Mouse (Mus musculus) heart, adult 18-20 months (tissue): ENCODE measurements at regions not wholly inside any gene's neighbourhood (a gene's known extent, or its start where the extent isn't known, plus 50 kb on each side); places are given as distances from the start of the nearest gene placed in this dataset.
"Not testable (repeated sequence)": the region's sequence is repeated elsewhere in the genome, so short reads cannot be mapped to it uniquely, and the experiment has no call there.

Experiments used
- DNase-seq, 2 experiments: peaks; one replicate each; pipeline ENCODE4 v3.0.0; 2021 to 2022; ENCODE audit warnings: mixed read lengths in 1 of 2

DNA sequence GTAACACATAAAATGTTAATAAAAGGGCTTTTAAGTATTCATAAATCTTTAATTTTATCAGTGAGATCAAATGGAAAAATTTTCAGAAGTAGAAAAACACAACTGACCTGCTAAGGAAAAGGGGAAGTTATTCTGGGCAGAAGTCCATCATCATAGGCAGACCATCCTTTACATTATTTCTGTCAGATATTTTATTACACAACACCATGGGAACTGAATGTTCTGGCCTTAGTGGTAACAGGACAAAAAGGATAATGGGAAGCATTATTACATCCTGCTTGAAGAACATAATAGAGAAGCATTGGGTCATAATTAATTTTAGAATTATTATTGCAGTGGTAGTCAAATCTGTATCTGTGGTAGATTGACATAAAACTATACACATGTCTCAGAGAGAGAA lies 603.5 kb upstream of the Gje1 start:
- no peak for DNase-seq

DNA sequence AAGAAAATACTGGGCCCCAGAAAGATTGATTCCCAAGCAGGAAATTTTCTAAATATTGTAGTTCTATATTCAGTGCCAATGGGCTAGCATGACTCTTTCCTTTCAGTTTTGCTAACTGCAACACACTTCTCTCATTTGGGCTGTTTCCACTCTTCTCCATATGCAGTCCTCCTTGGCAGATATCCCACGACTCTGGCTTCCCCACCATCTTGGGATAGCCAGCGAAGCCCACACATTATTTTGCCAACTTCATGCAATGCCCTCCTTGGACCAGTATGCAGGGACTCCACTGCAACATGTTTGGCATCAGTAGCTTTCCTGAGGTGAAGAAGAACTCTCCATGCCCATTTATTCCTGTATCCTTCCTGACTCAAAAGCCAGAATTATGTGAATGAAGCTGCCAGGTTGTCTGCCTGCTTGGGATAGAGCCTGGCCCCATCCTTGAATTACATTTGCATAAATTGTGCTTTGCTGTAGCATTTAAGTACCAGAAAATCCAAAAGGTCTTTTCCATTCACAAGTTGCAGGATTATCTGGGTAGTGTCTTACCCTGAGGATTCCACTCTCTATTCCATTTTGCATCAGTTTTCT lies 599.1 kb upstream of the Gje1 start:
- DNase-seq, result no peak

DNA sequence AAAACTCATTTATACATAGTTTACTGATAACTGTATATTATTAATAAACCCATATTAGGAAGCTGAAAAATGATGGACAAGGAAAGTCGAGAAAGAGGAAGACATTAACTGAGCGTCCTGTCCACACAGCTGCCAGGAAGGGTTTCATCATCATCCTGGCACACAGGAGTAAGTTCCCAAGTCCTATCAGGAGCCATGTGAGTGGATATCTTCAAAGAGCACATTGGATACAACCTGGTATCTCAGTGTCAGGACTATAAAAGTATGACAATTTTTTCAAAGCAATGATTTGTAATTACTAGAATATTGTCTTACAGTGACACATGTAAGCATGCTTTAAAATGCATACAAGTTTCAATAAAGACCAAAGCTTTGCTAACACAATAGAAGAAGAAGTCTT lies 592.6 kb upstream of the Gje1 start:
- no peak for DNase-seq

DNA sequence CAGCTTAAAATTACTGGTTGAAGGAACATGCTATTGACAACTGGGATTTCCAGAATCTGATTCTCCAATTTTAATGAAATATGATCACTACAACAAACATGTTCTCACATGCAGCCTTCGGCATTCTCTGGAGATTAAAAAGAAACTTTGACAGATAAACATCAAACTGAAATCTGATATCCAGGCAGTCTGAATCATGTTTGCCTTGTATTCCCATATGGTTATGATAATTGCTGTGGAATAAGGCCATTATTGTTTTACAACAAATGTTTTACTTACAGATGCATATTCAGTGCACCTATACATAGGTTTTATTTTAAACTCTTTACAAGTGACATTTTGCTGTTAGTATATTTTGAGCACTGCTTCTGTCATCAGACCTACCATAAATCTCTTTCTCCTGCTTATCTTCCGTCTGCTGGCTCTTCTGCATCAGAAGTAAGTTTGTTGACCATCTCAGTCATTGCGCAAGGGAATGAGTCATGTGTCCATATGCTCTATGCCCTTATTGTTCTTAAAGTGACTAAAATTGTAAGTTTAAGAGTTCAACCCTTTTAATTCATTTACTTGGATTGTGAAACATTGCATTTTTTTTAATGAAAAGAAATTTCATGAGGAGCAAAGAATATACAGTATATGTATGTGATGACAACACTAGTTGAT lies 587.9 kb upstream of the Gje1 start:
- DNase-seq, result no peak

DNA sequence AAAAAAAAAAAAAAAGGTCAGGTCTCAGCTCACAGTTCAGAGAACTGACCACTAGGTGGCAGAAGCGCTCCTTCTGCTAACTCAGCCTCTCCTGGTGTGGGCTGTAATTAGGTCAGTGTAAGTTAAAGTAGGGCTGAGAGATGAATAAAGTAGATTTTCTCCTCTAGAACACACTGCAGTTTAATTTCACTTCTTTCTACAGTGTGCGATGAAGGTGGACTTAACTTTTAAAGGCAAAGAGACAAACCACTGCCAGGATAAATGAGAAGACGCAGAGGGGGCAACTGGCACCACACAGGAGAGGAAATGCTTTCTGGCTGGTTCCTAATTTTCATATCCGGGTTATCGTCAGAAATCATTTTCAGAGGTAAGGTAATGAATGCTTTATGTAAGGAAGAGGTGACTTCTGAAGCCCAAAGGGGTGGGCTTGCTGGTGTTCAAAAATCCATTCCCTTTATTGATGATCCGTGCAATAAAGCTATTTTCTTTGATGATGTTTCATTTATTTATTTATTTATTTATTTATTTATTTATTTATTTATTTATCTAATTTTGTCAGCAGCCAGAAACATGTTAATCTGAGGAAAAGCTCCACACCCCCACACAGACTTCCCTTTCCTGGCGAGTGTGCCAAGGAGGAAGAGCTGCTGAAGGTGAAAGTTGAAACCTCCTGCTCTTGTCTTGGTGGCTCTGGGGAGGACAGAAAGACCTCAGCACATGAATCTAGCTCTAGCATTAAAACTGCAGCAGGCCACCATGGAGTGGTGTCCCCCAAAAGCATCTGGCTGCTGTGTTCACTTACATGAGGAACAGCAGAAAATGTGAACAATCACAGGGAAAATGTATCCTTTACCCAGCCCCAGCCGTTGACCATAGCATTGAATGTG lies 582.4 kb upstream of the Gje1 start:
- peak; percentile 72 to 86 for DNase-seq

DNA sequence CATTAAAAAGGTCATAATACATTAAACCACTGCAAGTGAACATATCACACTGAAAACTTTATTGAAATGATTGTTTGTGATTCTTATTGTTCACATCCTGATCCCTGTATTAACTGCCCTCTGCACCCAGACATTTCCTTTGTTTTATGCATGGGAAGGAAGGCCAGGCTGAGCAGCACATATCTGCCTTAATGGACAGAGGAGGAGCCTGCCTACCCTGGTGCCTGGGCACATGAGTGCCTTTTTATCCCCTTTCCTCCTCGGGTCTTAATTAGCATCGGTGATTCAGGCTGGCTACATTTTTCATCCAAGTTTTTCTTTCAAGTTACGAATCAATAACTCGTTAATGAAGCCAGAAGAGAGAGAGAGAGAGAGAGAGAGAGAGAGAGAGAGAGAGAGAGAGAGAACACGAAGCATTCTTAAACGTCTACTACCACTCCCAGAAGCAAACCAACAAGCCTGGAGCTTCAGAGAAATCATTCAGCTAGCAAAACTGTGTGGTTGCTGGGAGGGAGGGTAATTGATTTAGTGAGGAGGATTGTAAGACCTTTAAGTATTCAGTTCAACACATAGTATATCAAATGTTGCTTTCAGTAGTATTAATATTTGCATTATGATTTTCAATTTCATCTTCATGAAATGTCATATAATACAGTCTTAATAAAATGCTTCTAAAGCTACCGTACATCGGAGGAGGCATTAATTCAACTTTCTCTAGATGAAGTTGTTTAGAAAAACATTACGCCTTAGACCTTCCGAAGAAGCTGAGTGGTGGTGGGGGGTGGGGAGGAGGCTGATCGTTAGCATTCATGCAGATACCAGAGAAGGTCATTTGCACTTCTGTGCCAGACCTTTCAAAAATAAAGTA lies 581.6 kb upstream of the Gje1 start:
- no peak for DNase-seq

DNA sequence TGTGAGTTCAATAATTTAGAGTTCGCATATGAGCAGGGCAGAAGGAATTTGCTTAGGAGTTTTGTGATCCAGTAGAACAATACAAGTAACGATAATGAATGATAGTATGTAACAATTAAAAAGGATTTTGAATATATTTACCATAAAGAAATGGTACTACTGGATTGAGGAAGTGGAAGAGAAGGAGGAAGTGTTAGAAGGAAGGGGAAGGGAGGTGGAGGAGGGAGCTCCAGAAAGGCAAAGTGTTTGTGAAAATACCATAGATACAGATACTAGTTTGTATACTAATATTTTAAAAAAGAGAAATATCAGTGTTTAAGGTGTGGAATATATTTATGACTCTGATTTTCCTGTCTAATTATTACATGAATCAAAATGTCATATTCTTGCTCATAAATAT lies 579.2 kb upstream of the Gje1 start:
- DNase-seq, result no peak

DNA sequence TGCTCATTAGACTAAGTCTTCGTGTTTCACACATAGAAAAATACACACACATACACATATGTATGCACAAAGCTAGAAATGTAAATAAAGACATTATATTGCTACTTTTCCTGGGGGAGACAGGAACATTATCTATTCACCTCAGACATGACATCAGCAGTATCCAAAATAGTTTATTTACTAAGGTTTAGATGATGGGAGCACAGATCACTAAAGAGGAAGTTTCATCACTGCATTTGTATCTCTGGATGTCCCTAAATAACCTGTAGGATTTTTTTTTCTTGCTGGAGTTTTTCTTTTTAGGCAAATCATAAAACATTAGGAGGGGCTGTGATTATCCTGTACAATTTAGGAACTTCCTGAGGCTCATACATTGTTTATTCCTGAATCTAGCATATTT lies 576.1 kb upstream of the Gje1 start:
- DNase-seq, result no peak

DNA sequence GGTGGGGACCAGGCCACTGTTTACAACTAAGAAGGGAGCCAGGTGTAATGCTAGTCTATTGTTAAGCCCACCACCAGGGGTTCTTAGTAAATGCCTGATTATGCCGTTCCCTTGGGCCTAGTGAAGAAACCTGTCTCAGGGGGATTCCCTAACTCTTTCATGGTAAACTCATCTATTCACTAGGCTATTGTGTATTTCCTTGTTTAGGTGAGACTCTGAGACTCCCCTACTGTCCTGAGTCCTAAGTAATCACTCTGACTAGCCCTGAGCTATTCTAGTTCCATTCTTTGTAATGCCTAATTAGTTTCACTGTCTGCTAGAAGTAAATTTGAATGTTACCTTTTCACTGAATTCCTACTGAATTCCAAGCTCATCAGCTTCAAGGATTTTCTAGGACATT lies 545.3 kb upstream of the Gje1 start:
- DNase-seq, result not testable (repeated sequence)

DNA sequence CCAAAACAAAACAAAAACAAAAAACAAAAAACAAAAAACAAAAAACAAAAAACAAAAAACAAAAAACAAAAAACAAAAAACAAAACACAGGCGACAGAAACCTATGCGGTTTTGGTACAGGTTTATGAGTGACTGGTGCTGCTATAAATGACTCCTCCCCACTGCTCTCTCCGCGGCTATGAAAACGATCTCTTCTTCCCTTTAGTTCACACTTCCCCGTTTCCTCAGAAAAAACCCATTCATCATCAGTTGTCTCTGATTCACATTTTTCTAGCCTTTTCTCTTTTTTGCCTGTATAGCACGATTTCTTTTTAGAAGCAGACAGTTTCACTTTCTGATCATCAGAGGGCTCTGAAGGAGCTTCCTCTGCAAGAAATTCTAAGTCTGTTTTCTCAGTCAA lies 544.3 kb upstream of the Gje1 start:
- not testable (repeated sequence) for DNase-seq

DNA sequence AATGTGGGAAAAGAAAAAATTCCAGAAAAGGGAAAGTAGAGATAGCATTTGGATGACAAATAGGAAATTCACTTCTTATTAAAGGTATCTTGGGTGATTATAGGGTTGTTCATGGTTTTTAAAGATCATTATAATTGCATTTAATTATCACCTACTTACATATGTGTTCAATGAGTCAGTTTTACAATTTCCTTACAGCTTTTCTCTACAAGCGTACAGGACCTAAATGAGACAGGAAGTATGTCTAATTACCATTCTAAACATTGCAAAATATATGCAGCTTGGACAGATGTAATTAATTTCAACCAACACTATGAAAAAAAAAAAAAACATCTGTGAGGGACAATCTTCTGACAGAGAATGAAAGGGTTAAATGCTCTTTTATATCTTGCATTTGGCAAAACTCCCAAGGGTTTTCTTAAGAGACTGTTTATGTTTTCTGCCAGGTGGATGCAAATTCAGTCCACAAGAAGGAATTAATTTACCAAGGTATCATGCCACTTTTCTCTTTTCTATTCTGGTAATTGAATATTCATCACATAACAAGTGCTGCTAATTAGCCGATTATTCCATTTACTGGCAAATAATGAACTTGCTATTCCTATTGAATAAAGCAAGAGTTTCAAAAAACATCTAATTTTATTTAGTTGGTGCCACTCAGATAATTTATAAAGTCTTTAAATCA lies 531.5 kb upstream of the Gje1 start:
- no peak for DNase-seq

DNA sequence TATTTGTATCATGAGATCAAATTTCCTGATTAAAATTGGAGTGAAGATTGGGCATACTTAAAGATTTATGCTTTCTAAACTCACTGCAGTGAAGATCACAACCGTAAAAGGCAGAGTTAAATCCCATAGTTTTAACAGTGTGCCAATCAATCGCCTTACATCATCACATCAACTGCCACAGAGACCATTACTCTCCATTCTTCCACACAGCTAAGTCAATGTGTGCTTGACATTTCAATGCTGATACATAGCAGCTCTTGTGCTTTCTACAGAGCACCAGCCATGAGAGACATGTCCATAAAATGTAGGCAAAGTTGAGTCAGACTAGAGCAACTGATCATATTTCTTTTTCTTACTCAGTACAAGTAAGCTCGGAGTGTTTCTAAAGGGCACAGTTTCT lies 530.9 kb upstream of the Gje1 start:
- no peak for DNase-seq

DNA sequence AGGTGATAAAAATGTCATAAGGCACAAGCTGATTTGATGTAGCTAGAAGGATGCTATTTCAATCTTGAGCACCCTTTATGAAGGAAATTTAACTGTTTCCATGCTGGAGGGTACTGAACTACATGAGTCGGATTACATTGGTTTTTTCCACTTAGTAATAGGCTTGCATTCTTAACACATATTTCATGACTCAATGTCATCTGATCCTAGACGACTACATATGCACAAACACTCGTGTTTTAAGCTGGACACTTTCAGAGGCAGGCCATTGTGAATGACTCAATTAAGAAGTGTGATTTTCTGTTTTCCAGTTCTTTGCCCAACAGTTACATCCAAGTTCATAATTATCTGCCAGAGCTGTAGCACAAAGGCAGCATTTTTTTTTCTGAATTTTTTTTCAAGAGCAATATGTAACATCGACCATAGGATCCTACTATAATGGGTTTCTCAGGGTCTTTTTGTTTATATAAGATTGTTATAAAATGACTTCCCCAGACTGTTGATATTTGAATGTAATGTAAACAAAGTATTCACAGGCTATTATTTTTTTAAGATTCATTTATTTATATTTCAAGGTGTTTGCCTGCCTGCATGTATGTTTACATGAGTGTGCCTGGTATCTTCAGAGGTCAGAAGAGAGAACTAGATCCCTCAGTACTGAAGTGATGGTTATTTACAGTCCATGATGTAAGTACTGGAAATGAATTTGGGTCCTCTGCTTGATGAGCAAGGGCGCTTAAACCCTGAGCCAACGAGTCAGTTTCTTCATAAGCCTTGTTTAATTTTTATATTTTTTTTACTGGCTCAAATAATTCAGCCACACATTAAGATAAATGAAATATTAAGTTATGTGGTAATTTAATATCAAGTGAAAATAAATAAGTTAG lies 526.6 kb upstream of the Gje1 start:
- DNase-seq, result no peak

DNA sequence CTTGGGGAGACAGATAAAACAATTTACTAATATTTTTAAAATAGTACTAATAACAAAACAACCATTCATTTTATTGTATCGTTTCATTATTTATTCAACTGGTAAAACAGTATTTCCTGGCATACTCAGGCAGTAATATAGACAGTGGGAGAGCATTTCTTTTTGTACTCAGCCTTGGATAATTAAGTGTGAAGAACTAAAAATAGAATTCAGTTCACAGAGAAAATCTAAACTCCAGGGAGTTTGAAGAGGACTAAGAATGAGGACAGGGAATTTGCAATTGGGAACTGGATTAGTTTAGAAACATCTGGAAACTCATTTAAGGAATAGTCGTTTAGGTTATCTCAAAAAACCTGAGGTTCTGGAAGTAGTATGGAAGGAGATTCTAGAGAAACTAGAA lies 525.4 kb upstream of the Gje1 start:
- DNase-seq, result no peak

DNA sequence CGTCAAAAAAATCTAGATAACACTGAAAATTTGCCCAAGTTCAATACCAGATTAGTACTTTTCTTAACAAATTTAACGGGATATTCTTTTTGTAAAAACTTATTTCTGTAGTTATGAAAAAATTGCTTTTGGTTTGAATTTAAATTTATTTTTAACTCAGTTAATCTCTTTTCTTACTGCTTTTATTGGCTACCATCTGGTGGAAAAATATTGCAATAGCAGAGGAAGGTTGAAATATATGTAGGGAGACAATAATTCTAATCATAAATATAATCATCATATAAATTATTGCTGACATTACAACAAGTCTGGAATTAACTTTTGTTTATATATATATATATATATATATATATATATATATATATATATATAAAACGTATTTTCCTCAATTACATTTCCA lies 500.9 kb upstream of the Gje1 start:
- DNase-seq, result no peak

DNA sequence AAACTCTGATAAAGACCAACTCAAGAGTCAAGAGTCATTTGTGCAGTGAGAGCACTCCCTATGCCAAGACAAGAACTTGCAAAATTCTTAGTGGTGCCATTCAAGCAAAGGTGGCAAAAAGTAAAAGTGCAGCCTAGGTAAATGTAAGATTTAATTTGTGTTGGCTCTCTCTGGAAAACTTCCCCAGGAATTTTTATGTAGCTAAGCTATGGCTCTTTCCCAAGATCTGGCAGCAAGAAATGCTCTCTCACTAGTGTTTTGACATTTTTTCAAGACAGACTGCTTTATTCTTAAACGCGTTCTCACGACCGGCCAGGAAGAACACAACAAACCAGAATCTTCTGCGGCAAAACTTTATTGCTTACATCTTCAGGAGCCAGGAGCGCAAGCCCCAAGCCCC lies 461.6 kb upstream of the Gje1 start:
- no peak for DNase-seq

DNA sequence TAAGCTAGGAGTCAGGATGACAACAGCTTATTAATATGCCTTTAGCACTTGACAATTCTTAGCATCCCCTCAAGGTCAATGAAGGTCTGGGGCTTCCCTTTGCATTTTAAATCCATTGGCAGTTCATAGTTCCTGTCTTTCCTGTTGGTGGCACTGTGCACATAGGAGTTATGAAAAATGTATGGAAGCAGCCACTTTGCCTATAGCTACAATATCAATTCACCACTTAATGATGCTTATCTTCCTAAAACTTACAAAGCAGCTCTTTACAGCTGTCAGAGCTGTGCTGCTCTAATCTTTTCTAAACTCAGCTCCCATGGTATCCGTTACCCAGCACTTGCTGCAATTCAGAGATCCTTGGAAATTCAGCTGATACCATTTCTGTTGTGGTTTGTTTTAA lies 456.4 kb upstream of the Gje1 start:
- DNase-seq, result no peak

DNA sequence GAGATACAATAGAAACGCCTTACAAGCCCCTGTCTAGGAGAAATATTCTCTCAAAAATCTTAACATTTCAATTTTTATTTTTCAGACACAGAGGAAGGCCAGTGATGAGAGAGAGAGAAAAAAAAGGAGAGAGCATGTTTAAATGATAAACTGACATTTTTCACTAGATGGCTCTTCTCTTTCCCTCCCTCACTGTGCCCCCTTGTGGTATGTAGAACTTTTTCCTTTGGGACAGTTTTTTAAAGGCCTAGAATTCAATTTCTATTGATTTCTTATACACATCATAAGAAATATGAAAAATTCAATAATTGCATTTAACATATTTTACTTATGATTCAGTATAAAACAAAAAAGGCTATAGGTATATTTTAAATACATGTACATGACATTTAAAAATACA lies 454.5 kb upstream of the Gje1 start:
- no peak for DNase-seq

DNA sequence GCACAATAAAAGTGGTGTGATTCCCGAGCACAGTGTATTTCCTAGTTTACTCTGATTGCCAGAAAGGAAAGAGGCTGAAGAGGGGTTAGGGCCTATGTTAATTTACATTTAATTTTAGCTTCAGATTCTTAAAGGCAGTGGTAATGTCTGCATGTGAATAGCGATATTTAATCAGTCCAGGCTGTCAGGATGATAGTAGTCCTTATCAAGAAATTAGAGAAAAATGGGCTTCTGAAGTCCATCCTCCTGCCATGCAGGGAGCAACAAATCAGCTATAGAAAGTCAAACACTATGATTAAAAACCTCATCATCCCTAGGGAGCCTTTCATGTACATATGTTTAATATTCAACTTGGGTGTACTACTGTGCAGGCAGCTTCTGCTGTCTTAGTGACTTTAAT lies 422.7 kb upstream of the Gje1 start:
- no peak for DNase-seq
